Mouse (Mus musculus) cortical plate, adult 2 months (tissue): Measurements from ENCODE around the gene Lmntd2.

Experiments used
- CTCF ChIP-seq: fragments of 200-500 bp; IDR thresholded peaks from 2 replicates; pipeline ENCODE4 v1.5.1; 2011; ENCODE audit warnings: mild to moderate bottlenecking, control low read depth, low read length; ENCODE audit not compliant: insufficient read depth; ENCODE audit errors: extremely low read depth
- POLR2A ChIP-seq: fragments of 200-500 bp; IDR thresholded peaks from 2 replicates; pipeline ENCODE4 v1.6.1; 2011; ENCODE audit warnings: mild to moderate bottlenecking, low read length, control low read depth; ENCODE audit not compliant: insufficient read depth; ENCODE audit errors: extremely low read depth

- TF ChIP-seq POLR2A (no peak), CTCF (no peak)
Measured at GRCm38 (mm10) chr7:141205504-141205903, 8.4 kb downstream of the Lmntd2 start.
